Mouse (Mus musculus) CD4-positive naive resting alpha-beta T cell, adult 76 days (primary cell): ENCODE results near the gene Gm31371. TPM values are rescaled to one million over a fixed set of nuclear protein-coding genes. Genes with fewer than 3 reads are reported as not detected.

Experiments
- total RNA-seq: library from RNA; stranded (reverse); gene quantifications from one replicate; pipeline ENCODE4 v1.2.4, GENCODE M21; 2023

The Gm31371 gene
- not detected for total RNA-seq

GRCm38 (mm10) chr8:19903092-19903491 lies at the start of gene Gm31371:
Gm31371 (plus strand) TSS chr8:19903392.

Other genes starting within 250 kb of the Gm31371 start
- gene 4930467E23Rik, start 173.8 kb upstream of the Gm31371 start, total RNA-seq, result not detected